Mouse (Mus musculus) ES-Bruce4 (cell line): ENCODE measurements around the gene Strn4. TPM values are rescaled to one million over a fixed set of nuclear protein-coding genes. Genes with fewer than 3 reads are reported as not detected.

Experiments
- H3K27ac ChIP-seq: 2 replicates; pipeline ENCODE4 v1.5.1; 2012; ENCODE audit warnings: low read length, inconsistent platforms; ENCODE audit not compliant: insufficient read depth
- H3K27me3 ChIP-seq: 2 replicates; pipeline ENCODE4 v1.6.1; 2012; ENCODE audit warnings: mild to moderate bottlenecking, low read length, inconsistent platforms; ENCODE audit not compliant: control insufficient read depth, poor library complexity, insufficient read depth, severe bottlenecking
- H3K36me3 ChIP-seq: 2 replicates; pipeline ENCODE4 v1.6.1; 2012; ENCODE audit warnings: inconsistent platforms, mild to moderate bottlenecking, low read length, moderate library complexity; ENCODE audit not compliant: control insufficient read depth, poor library complexity, insufficient read depth, severe bottlenecking
- H3K4me1 ChIP-seq: one replicate; pipeline ENCODE4 v1.8.1; 2011; ENCODE audit warnings: low read length; ENCODE audit not compliant: control insufficient read depth, insufficient read depth
- H3K4me3 ChIP-seq: 2 replicates; pipeline ENCODE4 v1.5.1; 2011; ENCODE audit warnings: low read depth, mild to moderate bottlenecking, low read length
- H3K9ac ChIP-seq: 2 replicates; pipeline ENCODE4 v1.6.1; 2012; ENCODE audit warnings: low read depth, mild to moderate bottlenecking, inconsistent platforms; ENCODE audit not compliant: poor library complexity, severe bottlenecking
- H3K9me3 ChIP-seq: replicated peaks from 2 replicates; pipeline ENCODE4 v1.6.1; 2012; ENCODE audit warnings: mild to moderate bottlenecking, low read length, inconsistent platforms; ENCODE audit not compliant: control insufficient read depth, poor library complexity, insufficient read depth, severe bottlenecking
- CTCF ChIP-seq: IDR thresholded peaks from one replicate; pipeline ENCODE4 v1.8.1; 2011; ENCODE audit warnings: low read depth, low read length
- EP300 ChIP-seq: IDR thresholded peaks from 2 replicates; pipeline ENCODE4 v1.6.1; 2011; ENCODE audit warnings: low read depth, low read length; ENCODE audit not compliant: insufficient read depth
- POLR2A ChIP-seq: IDR thresholded peaks from one replicate; pipeline ENCODE4 v1.8.1; 2011; ENCODE audit warnings: low read length; ENCODE audit not compliant: insufficient read depth
- polyA plus RNA-seq: library from polyadenylated mRNA; stranded (reverse); fragments of >200 nt; gene quantifications from 2 replicates; pipeline ENCODE4 v1.2.4, GENCODE M21; 2011; ENCODE audit warnings: low read depth; ENCODE audit not compliant: missing spikeins, insufficient read depth, insufficient read length

Gene Strn4
- polyA plus RNA-seq, 1 experiment: 53.5 TPM

DNA sequence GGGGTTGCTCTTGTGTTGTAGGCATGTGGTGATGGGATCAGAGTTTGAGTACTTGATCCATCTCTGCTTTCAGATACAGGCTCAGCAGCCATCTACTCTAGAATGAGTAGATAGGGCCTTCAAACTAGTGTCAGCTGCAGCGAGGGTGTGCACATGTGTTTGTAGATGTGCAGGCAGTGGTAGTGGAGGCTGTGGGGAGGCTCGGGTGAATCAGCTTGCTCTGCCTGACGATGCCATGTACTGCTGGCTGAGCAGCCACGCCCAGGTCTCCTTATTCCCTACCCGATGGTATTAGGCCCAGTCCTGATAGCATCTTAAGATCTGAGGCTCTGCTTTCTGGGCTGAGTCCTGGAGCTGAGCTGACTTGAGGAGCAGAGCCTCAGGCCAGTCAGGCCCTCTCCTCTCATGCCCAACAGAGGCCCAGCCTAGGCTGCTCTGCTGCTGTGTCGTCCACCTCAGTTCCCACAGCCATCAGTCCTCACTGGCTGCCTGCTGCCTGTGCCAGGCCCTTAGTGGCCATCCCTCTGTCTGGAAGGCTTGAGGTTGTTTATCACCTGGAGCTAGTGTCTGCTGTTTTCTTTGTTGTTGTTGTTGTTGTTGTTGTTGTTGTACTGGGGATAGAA, 23.2 kb downstream of the Strn4 start:
- H3K4me3 ChIP-seq: no peak overlapping the region
- H3K27ac ChIP-seq: no peak overlapping the region
- H3K9ac ChIP-seq: no peak overlapping the region
- H3K27me3 ChIP-seq: no peaks in the 10 kb centered on the region
- peaks cover 11% of the 10 kb centered on the region for H3K36me3 ChIP-seq
- no peaks in the 10 kb centered on the region for H3K4me1 ChIP-seq
- TF ChIP-seq EP300: no peak
- no peak for TF ChIP-seq POLR2A
- no peaks in the 10 kb centered on the region for H3K9me3 ChIP-seq

DNA sequence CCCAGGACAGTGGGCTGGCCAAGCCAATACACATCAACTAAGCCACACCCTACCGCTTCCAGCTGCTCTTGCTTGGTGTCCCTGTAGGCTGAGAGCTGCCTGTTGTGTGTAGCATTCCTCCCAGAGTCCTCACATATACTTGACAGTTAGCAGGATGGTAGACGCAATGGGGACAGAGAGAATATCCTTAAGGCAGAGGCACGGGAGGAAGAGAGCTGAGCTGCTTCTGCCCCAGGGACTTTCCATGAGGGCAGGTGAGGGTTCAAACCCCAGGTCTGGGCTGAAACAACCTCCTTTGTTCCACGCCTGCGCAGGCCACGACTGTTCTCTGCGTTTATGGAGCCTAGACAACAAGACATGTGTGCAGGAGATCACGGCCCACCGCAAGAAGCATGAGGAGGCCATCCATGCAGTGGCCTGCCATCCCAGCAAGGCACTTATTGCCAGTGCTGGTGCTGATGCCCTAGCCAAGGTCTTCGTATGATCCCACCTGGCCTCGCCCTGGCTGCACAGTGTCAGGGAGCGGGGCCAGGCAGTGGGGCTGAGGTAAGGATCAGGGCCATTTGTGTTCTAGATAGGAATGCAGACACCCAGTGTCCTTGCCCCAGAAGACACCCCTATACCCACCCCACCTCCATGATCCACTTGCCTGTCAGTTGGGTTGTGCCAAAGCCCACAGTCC, 23.9 kb downstream of the Strn4 start:
- H3K27me3 ChIP-seq: no peaks in the 10 kb centered on the region
- H3K4me3 ChIP-seq: no peak overlapping the region
- peaks cover 2% of the 10 kb centered on the region for H3K4me1 ChIP-seq
- H3K27ac ChIP-seq: no peak overlapping the region
- peaks cover 11% of the 10 kb centered on the region for H3K36me3 ChIP-seq
- H3K9me3 ChIP-seq: no peaks in the 10 kb centered on the region
- TF ChIP-seq EP300 (no peak), CTCF (no peak), POLR2A (no peak)
- H3K9ac ChIP-seq: no peak overlapping the region

DNA sequence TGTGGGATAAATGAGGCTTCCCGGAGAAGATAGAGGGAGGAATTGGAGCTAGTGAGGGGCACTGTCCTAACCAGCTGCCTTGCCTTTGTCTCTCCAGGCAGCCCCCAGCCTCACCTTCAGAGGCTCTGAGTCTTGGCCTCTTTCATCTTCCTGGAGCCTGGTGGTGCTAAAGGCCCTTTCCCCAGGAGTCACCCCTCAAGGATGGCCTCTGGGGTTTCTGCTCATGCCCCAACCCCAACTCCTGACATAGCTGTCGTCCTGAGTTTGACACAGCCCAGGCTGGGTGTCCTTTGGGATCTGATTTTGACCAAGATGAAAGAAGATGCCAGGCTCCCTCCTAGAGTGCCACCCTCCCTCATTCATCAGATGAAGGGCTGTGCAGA, 24.4 kb downstream of the Strn4 start:
- TF ChIP-seq CTCF (no peak), POLR2A (no peak), EP300 (no peak)
- Histone ChIP-seq H3K27me3 (no peaks in the 10 kb centered on the region), H3K4me1 (peaks cover 2% of the 10 kb centered on the region), H3K9me3 (no peaks in the 10 kb centered on the region), H3K27ac (no peak overlapping the region), H3K9ac (no peak overlapping the region), H3K36me3 (peaks cover 11% of the 10 kb centered on the region), H3K4me3 (no peak overlapping the region)

DNA sequence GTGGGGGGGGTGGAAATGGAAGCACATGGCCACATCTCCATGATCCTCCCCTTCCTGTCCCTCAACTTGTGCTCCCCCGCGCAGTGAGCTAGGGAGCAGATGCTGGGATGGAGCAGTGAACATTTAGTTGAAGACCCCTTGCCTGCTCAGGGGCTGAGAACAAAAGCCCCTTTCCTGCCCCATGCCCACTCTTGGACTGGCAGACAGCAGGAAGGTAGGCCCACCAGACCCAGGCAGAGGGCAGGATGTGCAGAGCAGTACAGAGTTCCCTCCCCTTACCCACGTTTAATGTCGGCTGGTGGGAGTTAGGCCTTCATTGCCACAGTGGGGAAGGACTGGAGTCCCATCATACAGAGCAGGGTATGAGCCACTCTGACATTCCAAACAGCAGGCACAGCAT, 25.4 kb downstream of the Strn4 start:
- Histone ChIP-seq H3K27ac (no peak overlapping the region), H3K27me3 (no peaks in the 10 kb centered on the region), H3K4me1 (peaks cover 2% of the 10 kb centered on the region), H3K36me3 (peaks cover 11% of the 10 kb centered on the region), H3K4me3 (no peak overlapping the region), H3K9me3 (no peaks in the 10 kb centered on the region), H3K9ac (no peak overlapping the region)
- TF ChIP-seq POLR2A (no peak), CTCF (no peak), EP300 (no peak)

DNA sequence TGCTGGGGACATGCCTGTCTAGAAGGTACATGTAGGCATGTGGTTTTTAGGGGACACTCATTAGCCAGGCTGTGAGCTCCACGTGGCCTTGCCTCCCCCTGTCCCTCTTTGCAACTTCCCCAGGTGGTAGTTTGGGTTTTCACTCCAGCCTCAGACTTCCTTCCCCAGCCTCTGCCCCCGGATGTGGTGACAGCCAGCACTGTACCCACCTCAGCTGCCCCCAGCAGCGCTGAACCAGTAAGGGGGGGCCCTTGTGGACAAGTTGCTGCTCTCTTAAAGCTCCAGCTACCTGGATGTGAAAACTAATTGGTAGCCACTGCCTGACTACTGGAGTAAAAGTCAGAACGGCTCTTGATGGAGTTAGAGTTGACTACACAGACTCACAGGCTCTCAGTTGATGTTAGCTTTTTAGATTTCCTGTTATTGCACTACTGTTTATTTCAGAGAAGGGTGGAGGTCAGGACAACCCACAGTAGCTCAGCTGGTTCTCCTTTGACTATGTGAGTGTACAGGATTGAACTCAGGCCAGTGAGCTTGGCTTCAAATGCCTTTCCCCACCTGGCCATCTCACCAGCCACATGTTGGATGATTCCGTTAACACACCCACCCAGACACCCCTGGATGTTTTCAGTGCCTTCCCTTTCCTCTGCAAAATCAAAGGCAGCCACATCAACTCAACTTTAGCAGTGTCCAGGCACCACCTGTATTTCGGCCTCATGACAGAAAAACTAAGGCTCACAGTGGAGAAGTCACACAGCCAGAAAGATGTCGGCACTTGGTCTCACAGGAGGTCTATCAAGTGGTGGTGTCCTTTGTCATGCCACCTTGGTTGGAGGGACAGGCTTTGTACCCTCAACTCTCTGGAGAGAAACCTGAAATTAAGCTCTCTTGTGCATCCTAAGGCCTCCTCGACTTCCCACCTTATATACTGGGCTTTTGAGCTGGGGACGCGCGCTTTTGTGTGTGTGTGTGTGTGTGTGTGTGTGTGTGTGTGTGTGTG, 26.2 kb downstream of the Strn4 start:
- peaks cover 11% of the 10 kb centered on the region for H3K36me3 ChIP-seq
- no peaks in the 10 kb centered on the region for H3K27me3 ChIP-seq
- no peak for TF ChIP-seq CTCF
- TF ChIP-seq POLR2A: no peak
- TF ChIP-seq EP300: no peak
- no peaks in the 10 kb centered on the region for H3K9me3 ChIP-seq
- H3K27ac ChIP-seq: no peak overlapping the region
- no peak overlapping the region; the same call in 1 of the 2 replicates for H3K4me3 ChIP-seq
- H3K9ac ChIP-seq: no peak overlapping the region
- H3K4me1 ChIP-seq: peaks cover 2% of the 10 kb centered on the region
